Comparison of ENCODE assay signal across 23 mouse cellular contexts in the genomic region with DNA sequence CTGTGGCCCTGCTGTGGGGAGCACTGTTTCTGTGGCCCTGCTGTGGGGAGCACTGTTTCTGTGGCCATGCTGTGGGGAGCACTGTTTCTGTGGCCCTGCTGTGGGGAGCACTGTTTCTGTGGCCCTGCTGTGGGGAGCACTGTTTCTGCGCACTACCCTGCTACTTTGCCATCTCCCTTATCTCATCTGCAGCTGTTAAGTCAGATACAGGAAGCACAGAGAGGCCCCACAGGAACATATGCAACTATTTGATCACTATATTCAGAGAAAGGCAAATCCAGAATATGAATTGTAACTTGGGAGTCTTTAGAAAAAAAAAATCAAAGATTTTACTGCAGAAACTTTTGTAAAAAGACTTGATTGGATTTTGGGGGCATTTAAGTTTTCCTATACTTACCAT. TPM values are rescaled to one million over a fixed set of nuclear protein-coding genes. Genes with fewer than 3 reads are reported as not detected.
DNase-seq lines count a peak whose midpoint lies in the region; ATAC-seq and TF ChIP-seq lines count a peak whose summit lies in the region.
"Had no signal": no experiment of that assay in that cellular context is flagged by ENCODE, and none has a peak within 500 bp of the region (broad histone marks: within the 10 kb centered on the region; RNA-seq: fewer than 3 reads in every experiment).

No protein-coding gene starts in this region.

- no peaks in the 10 kb centered on the region for H3K9me3 ChIP-seq in G1E (replicated peaks)
- no peaks in the 10 kb centered on the region for H3K9me3 ChIP-seq in liver, embryonic 13.5 days (replicated peaks)
- H3K9me3 ChIP-seq: embryonic facial prominence, embryonic 13.5 days; forebrain, embryonic 13.5 days; heart, embryonic 12.5 days; hindbrain, embryonic 10.5 days; intestine, embryonic 15.5 days had no signal

- no peak overlapping the region; the same call in 1 of the 2 replicates for H3K27ac ChIP-seq in liver, embryonic 13.5 days
- H3K27ac ChIP-seq: embryonic facial prominence, embryonic 13.5 days; forebrain, embryonic 13.5 days; gastrocnemius, adult 2 months; hindbrain, embryonic 10.5 days; hindbrain, embryonic 14.5 days; intestine, embryonic 15.5 days had no signal

- peak; percentile 88 for ATAC-seq in G1E (ENCODE audit: extremely low read depth, insufficient number of reproducible peaks, low FRiP score, poor library complexity, severe bottlenecking)
- ATAC-seq in liver, embryonic 13.5 days (ENCODE audit: low read depth) = peak; percentile 91
- ATAC-seq in megakaryocyte progenitor cell, adult 5-6 weeks (replicated peaks; ENCODE audit: poor library complexity) = peak; percentile 65; the same call in 1 of the 2 replicates
- ATAC-seq: activated CD4-positive, CD25-positive, alpha-beta regulatory T cell, adult 4 months; CD4-positive, CD25-positive, alpha-beta regulatory T cell, adult 4 months; forebrain, embryonic 13.5 days; forebrain, postnatal 0 days; intestine, embryonic 15.5 days; Patski had no signal

- WGBS in liver, embryonic 13.5 days (ENCODE audit: insufficient replicate concordance) = 21% methylated on average over 1 of the region's 1 CpGs

- H3K27me3 ChIP-seq in G1E (ENCODE audit: insufficient read depth, low read length) = no peaks in the 10 kb centered on the region
- H3K27me3 ChIP-seq in liver, embryonic 13.5 days = no peaks in the 10 kb centered on the region
- H3K27me3 ChIP-seq: embryonic facial prominence, embryonic 13.5 days; forebrain, embryonic 13.5 days; heart, embryonic 12.5 days; intestine, embryonic 15.5 days; Patski had no signal

- H3K36me3 ChIP-seq in G1E (replicated peaks) = peaks cover 88% of the 10 kb centered on the region
- peaks cover 60% of the 10 kb centered on the region for H3K36me3 ChIP-seq in liver, embryonic 13.5 days

- no peak for DNase-seq in G1E (ENCODE audit: low spot score)
- peak; percentile 47 for DNase-seq in c-Kit-positive CD71-positive TER-119-positive erythroid progenitor cells, embryonic 14.5 days (ENCODE audit: low spot score)
- peak; percentile 37 for DNase-seq in liver, embryonic 13.5 days
- no peak for DNase-seq in thymus, postnatal 36 days
- DNase-seq in right cerebral cortex, postnatal 36 days (ENCODE audit: low spot score in 2 of 2) = no peak
- DNase-seq in spleen, postnatal 10 days (ENCODE audit: low spot score in 2 of 2) = no peak
- DNase-seq: adrenal gland, postnatal 14 days; B cell, adult 2 months; cerebellum, adult 8-10 months; cerebellum, postnatal 25 days; forebrain, postnatal 0 days; gastrocnemius, adult 2 months; gastrocnemius, postnatal 25 days had no signal

- H3K9ac ChIP-seq in liver, embryonic 13.5 days = no peak overlapping the region
- H3K9ac ChIP-seq: embryonic facial prominence, embryonic 13.5 days; forebrain, embryonic 13.5 days; forebrain, postnatal 0 days; heart, embryonic 12.5 days; hindbrain, embryonic 14.5 days; intestine, embryonic 15.5 days had no signal

- no peak for TF ChIP-seq CTCF in G1E (IDR thresholded peaks at IDR 0.05; ENCODE audit: low read depth, low read length)

- peaks cover 14% of the 10 kb centered on the region for H3K4me1 ChIP-seq in G1E (ENCODE audit: insufficient read depth, low read depth, low read length)
- H3K4me1 ChIP-seq in liver, embryonic 13.5 days (replicated peaks) = peaks cover 13% of the 10 kb centered on the region
- H3K4me1 ChIP-seq: embryonic facial prominence, embryonic 13.5 days; forebrain, embryonic 13.5 days; hindbrain, embryonic 10.5 days; intestine, embryonic 15.5 days had no signal

- H3K4me3 ChIP-seq in G1E (ENCODE audit: low read depth, low read length) = no peak overlapping the region
- H3K4me3 ChIP-seq in liver, embryonic 13.5 days (replicated peaks) = no peak overlapping the region
- H3K4me3 ChIP-seq: embryonic facial prominence, embryonic 13.5 days; forebrain, embryonic 13.5 days; gastrocnemius, adult 2 months; heart, embryonic 12.5 days; hindbrain, embryonic 10.5 days; intestine, embryonic 15.5 days had no signal

- no peak overlapping the region for H3K4me2 ChIP-seq in liver, embryonic 13.5 days
- H3K4me2 ChIP-seq: embryonic facial prominence, embryonic 13.5 days; forebrain, embryonic 13.5 days; heart, embryonic 12.5 days; hindbrain, embryonic 14.5 days; intestine, embryonic 15.5 days had no signal

RNA-seq across cellular contexts. Expression of a gene that starts 22.5 kb away (rescaled TPM):
- total RNA-seq in G1E (2014; fragmentation: Nextera tagmentation) (73.9 and 74.8 TPM in 2 replicates), G1E (2017) (39.4 and 41.1 TPM in 2 replicates)
- 22.7 and 24.2 TPM in 2 replicates for polyA plus RNA-seq in G1E (2012)
- 9.0 and 9.5 TPM in 2 replicates for polyA plus RNA-seq in liver, embryonic 13.5 days (2015; fragmentation: Nextera tagmentation; extraction: Ambion mirVana)
- total RNA-seq in megakaryocyte progenitor cell, adult 5-6 weeks (2015) = 22.7 and 23.4 TPM in 2 replicates
- total RNA-seq in megakaryocyte progenitor cell, adult 5-6 weeks (2017) = 13.5 and 14.8 TPM in 2 replicates

RNA-seq across cellular contexts. Expression of a gene that starts 23.0 kb away (rescaled TPM):
- total RNA-seq in G1E (2014; fragmentation: Nextera tagmentation) (3.5 and 6.8 TPM in 2 replicates), G1E (2017) (3.5 and 4.7 TPM in 2 replicates)
- 1.1 and 1.6 TPM in 2 replicates for polyA plus RNA-seq in G1E (2012)
- 8.1 and 9.0 TPM in 2 replicates for polyA plus RNA-seq in liver, embryonic 13.5 days (2015; fragmentation: Nextera tagmentation; extraction: Ambion mirVana)
- 4.1 and 4.5 TPM in 2 replicates for total RNA-seq in megakaryocyte progenitor cell, adult 5-6 weeks (2015)
- 2.7 and 2.8 TPM in 2 replicates for total RNA-seq in megakaryocyte progenitor cell, adult 5-6 weeks (2017)

Comparison
In these comparisons a context has a peak if more than half of its experiments do, and no peak if none do; other contexts are left out.
1. DNase-seq: peak in c-Kit-positive CD71-positive TER-119-positive erythroid progenitor cells, embryonic 14.5 days (single experiment) and liver, embryonic 13.5 days (single experiment); none in G1E (single experiment), thymus, postnatal 36 days (0 of 2), right cerebral cortex, postnatal 36 days (0 of 2) and spleen, postnatal 10 days (0 of 2).
2. Peak in every context shown above with its lines, with median percentiles within 50 percentile points of each other: ATAC-seq.